Mouse (Mus musculus) liver, adult 2 months (tissue): ENCODE measurements around the gene Sema6b. TPM values are rescaled to one million over a fixed set of nuclear protein-coding genes. Genes with fewer than 3 reads are reported as not detected.
A peak's percentile ranks its signal among the peaks of the same experiment; 100 is the strongest.

ENCODE experiments used
- DNase-seq: peaks from one replicate; pipeline ENCODE4 v3.0.0-alpha.2; 2011; ENCODE audit warnings: low read depth, low spot score; ENCODE audit errors: extremely low read depth
- H3K27ac ChIP-seq: fragments of 200-500 bp; replicated peaks from 2 replicates; pipeline ENCODE4 v1.5.1; 2012; ENCODE audit warnings: low read depth, mild to moderate bottlenecking, control low read depth, inconsistent platforms, low read length; ENCODE audit not compliant: insufficient read depth
- H3K27me3 ChIP-seq: fragments of 200-500 bp; 2 replicates; pipeline ENCODE4 v1.6.1; 2012; ENCODE audit warnings: mild to moderate bottlenecking, moderate library complexity, low read length, inconsistent platforms; ENCODE audit not compliant: control insufficient read depth, insufficient read depth
- H3K36me3 ChIP-seq: fragments of 200-500 bp; 2 replicates; pipeline ENCODE4 v1.6.1; 2012; ENCODE audit warnings: low read length, inconsistent platforms; ENCODE audit not compliant: control insufficient read depth, insufficient read depth
- H3K4me1 ChIP-seq: fragments of 200-500 bp; 2 replicates; pipeline ENCODE4 v1.6.1; 2011; ENCODE audit warnings: low read length; ENCODE audit not compliant: control insufficient read depth, insufficient read depth
- H3K4me3 ChIP-seq: fragments of 200-500 bp; 2 replicates; pipeline ENCODE4 v1.5.1; 2011; ENCODE audit warnings: low read depth, mild to moderate bottlenecking, control low read depth, low read length, moderate library complexity; ENCODE audit not compliant: insufficient read depth
- H3K79me2 ChIP-seq: fragments of 200-500 bp; 2 replicates; pipeline ENCODE4 v1.6.1; 2012; ENCODE audit warnings: inconsistent platforms, mild to moderate bottlenecking, low read length, moderate library complexity; ENCODE audit not compliant: control insufficient read depth, insufficient read depth
- H3K9ac ChIP-seq: fragments of 200-500 bp; 2 replicates; pipeline ENCODE4 v1.6.1; 2012; ENCODE audit warnings: low read depth, mild to moderate bottlenecking, control low read depth, inconsistent platforms, low read length
- CTCF ChIP-seq: fragments of 200-500 bp; IDR thresholded peaks from 2 replicates; pipeline ENCODE4 v1.5.1; 2011; ENCODE audit warnings: low read depth, low read length, control low read depth
- POLR2A ChIP-seq: fragments of 200-500 bp; IDR thresholded peaks from 2 replicates; pipeline ENCODE4 v1.6.1; 2011; ENCODE audit warnings: low read length, control low read depth; ENCODE audit not compliant: insufficient read depth; ENCODE audit errors: extremely low read depth
- WGBS: fragments of 180-500 bp; shearing (Covaris S2); methylation state at CpG from one replicate; pipeline ENCODE4 v1.1.7; 2018; 5-methylcytosine and 5-hydroxymethylcytosine counted together
- polyA plus RNA-seq: library from polyadenylated mRNA; depleted of rRNA; stranded (reverse); fragments of >200 nt; gene quantifications from 2 replicates; pipeline ENCODE4 v1.2.3, GENCODE M21; 2012
- total RNA-seq: library from RNA; depleted of rRNA; stranded (reverse); fragments of >200 nt; gene quantifications from 2 replicates; pipeline ENCODE4 v1.2.3, GENCODE M21; 2014

Gene Sema6b
- total and polyA plus RNA-seq, 2 experiments, result 1.3 to 3.9 TPM

- TF ChIP-seq CTCF (no peak), POLR2A (peak; percentile 35; the same call in 1 of the 2 replicates)
- peaks cover 21% of the 10 kb centered on the region for H3K4me1 ChIP-seq
- DNase-seq, result peak; percentile 84
- H3K27me3 ChIP-seq, result no peaks in the 10 kb centered on the region
- H3K4me3 ChIP-seq, result peak overlapping the region; percentile 86
- no peaks in the 10 kb centered on the region for H3K36me3 ChIP-seq
- WGBS, result 3% methylated on average over 66 of the region's 66 CpGs
- H3K79me2 ChIP-seq, result peaks cover 10% of the 10 kb centered on the region; the same call in 1 of the 2 replicates
- peak overlapping the region; percentile 95 for H3K27ac ChIP-seq
- H3K9ac ChIP-seq, result peak overlapping the region; percentile 92
Observed at GRCm38 (mm10) chr17:56119981-56120880, 19.9 kb downstream of the Sema6b start.

- peak overlapping the region; percentile 86 for H3K4me3 ChIP-seq
- H3K36me3 ChIP-seq, result peaks cover 4% of the 10 kb centered on the region; the same call in 1 of the 2 replicates
- WGBS, result 30% methylated on average over 12 of the region's 12 CpGs
- peak overlapping the region; percentile 95 for H3K27ac ChIP-seq
- peaks cover 10% of the 10 kb centered on the region; the same call in 1 of the 2 replicates for H3K79me2 ChIP-seq
- peak overlapping the region; percentile 92 for H3K9ac ChIP-seq
- TF ChIP-seq CTCF, result no peak
- no peak for TF ChIP-seq POLR2A
- no peaks in the 10 kb centered on the region for H3K27me3 ChIP-seq
- peaks cover 25% of the 10 kb centered on the region for H3K4me1 ChIP-seq
- peak; percentile 77 for DNase-seq
Observed at GRCm38 (mm10) chr17:56119431-56119830, 20.7 kb downstream of the Sema6b start.

- peak within 1 kb of the TSS; percentile 67 for H3K9ac ChIP-seq
- peaks cover 29% of the 10 kb centered on the region for H3K4me1 ChIP-seq
- 4% methylated on average over 27 of the region's 27 CpGs for WGBS
- H3K4me3 ChIP-seq, result peak within 1 kb of the TSS; percentile 57
- DNase-seq, result peak; percentile 89
- peaks cover 4% of the 10 kb centered on the region; the same call in 1 of the 2 replicates for H3K36me3 ChIP-seq
- TF ChIP-seq CTCF (no peak), POLR2A (peak; percentile 95)
- H3K27ac ChIP-seq, result peak within 1 kb of the TSS; percentile 85
- no peaks in the 10 kb centered on the region for H3K27me3 ChIP-seq
- peaks cover 5% of the 10 kb centered on the region; the same call in 1 of the 2 replicates for H3K79me2 ChIP-seq
Observed at GRCm38 (mm10) chr17:56117251-56117710, 22.9 kb downstream of the Sema6b start, which contains the start of gene Plin5. Plin5 (minus strand) TSS chr17:56117596.

- H3K79me2 ChIP-seq, result peaks cover 5% of the 10 kb centered on the region; the same call in 1 of the 2 replicates
- peak overlapping the region; percentile 57 for H3K4me3 ChIP-seq
- H3K27ac ChIP-seq, result peak overlapping the region; percentile 85
- H3K9ac ChIP-seq, result peak overlapping the region; percentile 67
- no peaks in the 10 kb centered on the region for H3K27me3 ChIP-seq
- H3K4me1 ChIP-seq, result peaks cover 27% of the 10 kb centered on the region
- TF ChIP-seq CTCF (no peak), POLR2A (no peak)
- 23% methylated on average over 10 of the region's 10 CpGs for WGBS
- peaks cover 6% of the 10 kb centered on the region; the same call in 1 of the 2 replicates for H3K36me3 ChIP-seq
- peak; percentile 88 for DNase-seq
Observed at GRCm38 (mm10) chr17:56116193-56116592, 23.9 kb downstream of the Sema6b start.

- Histone ChIP-seq H3K9ac (no peak overlapping the region), H3K79me2 (no peaks in the 10 kb centered on the region), H3K36me3 (peaks cover 6% of the 10 kb centered on the region; the same call in 1 of the 2 replicates), H3K4me1 (peaks cover 41% of the 10 kb centered on the region), H3K4me3 (no peak overlapping the region), H3K27me3 (no peaks in the 10 kb centered on the region), H3K27ac (no peak overlapping the region)
- peak; percentile 65 for DNase-seq
- 54% methylated on average over 3 of the region's 3 CpGs for WGBS
- TF ChIP-seq CTCF (no peak), POLR2A (no peak)
Observed at GRCm38 (mm10) chr17:56112743-56113142, 27.4 kb downstream of the Sema6b start.

- Histone ChIP-seq H3K36me3 (peaks cover 6% of the 10 kb centered on the region; the same call in 1 of the 2 replicates), H3K9ac (no peak overlapping the region), H3K4me1 (peaks cover 41% of the 10 kb centered on the region), H3K4me3 (no peak overlapping the region), H3K27me3 (no peaks in the 10 kb centered on the region), H3K79me2 (no peaks in the 10 kb centered on the region), H3K27ac (no peak overlapping the region)
- peak; percentile 66 for DNase-seq
- WGBS, result 50% methylated on average over 5 of the region's 5 CpGs
- no peak for TF ChIP-seq POLR2A
- TF ChIP-seq CTCF, result peak; percentile 92
Observed at GRCm38 (mm10) chr17:56111864-56112263, 28.3 kb downstream of the Sema6b start.
